Mouse (Mus musculus): ENCODE measurements around the gene Pim2.

Pim2 gene
- long read RNA-seq, experiment 1, partial matches to known transcripts = 0 of 1 reads
- long read RNA-seq, experiment 1, other reads (novel, unspliced or antisense) = 1 of 1 reads
- long read RNA-seq, experiment 2, partial matches to known transcripts = 1 of 2 reads
- long read RNA-seq, experiment 2, other reads (novel, unspliced or antisense) = 0 of 2 reads

DNA sequence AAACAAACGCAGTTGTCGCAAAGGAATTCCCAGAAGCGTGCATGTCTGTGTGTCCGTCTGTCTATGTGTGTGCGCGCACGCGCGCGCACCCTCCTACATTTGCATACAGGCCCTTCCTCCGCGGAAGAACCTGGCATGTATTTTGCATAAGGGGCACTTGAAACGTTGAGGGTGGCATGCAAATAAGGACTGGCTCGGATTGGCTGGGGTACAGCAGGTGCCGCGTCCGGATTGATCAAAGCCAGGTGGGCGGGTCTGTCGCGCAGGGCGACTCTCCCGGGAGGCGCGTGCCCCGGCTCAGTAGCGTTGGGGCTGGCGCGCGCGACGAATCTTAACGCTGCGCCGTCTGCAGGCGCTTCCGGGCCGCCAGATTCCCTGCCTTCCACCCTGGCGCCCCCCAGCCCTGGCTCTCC lies at the start of gene Pim2:
Gene Pim2, plus strand, starts transcription at position 256 of the 413 bp plus-strand sequence.
- intact Hi-C loops (cut with DNase I) = no loop called here

DNA sequence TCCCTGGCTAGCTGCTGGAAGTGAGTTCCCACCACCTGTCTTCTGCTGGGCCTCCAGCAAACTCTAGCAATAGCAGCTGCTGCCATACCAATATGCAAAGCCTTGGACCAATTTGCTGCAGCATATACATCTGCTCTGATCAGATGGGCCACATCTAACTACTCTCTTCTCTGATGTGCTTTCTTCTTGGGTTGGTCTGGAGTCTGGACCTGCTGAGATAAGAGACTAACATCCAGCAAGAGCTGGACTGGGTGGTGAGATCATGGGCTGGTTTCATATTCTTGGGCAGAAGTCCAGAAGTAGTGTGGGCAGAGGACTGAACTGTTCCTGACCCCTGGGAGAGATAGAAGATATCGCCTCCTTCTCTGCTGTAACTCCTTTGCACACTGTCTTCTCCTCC lies 40.9 kb upstream of the Pim2 start:
- intact Hi-C loops (cut with DNase I) = no loop called here

DNA sequence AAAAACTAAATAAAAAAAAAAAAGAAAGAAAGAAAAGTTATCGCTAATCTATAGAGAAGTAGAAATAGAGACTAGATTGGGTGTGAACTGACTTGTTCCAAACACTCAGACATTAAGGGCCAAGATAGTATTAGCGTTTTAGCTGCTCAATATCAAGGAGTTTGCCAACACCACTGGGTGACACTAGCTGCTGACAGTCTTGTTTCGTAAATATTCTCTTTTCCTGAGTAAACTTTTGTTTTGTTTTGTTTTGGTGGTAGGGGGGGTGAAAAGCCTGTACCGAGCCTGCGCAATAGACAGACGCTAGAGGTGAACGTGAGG lies 37.3 kb upstream of the Pim2 start:
- intact Hi-C loops (cut with DNase I) = no loop called here

DNA sequence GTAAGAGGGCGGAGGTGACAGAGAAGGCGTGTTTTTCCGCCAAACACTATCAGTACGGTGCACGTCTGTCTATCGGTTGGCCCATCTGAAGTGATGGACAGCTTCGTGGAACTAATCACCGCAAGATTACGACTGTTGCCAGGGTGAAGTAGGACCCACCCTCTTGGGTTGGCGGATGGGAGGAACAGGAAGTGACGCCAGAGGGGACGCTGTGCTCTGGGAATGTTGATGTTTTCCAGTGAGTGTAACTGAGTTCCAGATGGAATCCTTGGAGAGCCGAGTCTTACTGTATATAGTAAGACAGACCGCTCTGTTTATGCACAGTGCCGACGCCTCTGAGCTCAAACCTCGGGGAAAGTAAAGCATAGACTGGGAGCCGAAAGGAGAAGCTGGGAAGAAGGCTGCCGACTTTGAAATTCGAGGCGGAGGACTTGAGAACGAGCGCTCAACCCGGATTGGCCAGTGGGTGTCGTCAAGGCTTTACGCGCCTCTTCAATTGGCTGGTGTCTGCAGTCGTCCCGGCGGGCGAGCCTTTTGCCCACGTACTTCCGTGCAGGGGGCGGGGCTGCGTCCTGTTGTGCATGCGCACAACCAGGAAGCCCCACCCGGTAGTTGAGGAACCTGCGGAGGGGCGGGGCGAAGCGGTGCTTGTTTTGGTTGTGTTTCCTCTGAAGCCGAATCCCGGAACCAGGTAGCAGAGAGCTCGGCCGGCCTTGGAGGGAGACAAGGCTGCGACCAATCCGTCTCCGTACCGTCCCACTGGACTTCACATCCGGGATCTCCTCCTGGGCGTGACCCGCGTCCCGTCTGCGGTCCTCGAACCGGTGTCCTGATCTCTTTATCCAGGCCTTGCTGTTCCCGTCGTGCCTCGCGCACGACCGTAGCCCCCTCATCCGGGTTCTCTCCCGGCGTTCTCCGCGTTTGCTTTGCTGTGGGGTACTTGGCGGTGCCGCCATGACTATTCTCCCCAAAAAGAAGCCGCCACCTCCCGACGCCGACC lies 36.6 kb upstream of the Pim2 start, which contains the start of gene Otud5:
Gene Otud5, plus strand, starts transcription at position 202 of the 1,000 bp plus-strand sequence.
- intact Hi-C loops (cut with DNase I) = no loop called here

DNA sequence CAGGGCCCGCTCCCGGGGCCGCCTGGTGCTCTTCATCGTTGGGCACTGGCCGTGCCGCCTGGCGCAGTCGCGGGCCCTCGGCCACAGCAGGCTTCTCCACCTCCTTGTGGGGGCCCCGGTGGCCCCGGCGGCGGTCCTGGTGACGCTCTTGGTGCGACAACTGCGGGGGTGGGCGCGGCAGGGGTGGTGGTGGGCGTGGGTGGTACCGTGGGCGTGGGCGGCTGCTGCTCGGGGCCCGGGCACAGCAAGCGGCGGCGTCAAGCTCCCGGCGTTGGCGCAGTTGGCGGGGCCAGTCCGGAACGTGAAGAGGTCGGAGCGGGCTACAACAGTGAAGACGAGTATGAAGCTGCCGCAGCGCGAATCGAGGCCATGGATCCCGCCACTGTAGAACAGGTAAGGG lies 35.7 kb upstream of the Pim2 start:
- intact Hi-C loops (cut with DNase I) = no loop called here

DNA sequence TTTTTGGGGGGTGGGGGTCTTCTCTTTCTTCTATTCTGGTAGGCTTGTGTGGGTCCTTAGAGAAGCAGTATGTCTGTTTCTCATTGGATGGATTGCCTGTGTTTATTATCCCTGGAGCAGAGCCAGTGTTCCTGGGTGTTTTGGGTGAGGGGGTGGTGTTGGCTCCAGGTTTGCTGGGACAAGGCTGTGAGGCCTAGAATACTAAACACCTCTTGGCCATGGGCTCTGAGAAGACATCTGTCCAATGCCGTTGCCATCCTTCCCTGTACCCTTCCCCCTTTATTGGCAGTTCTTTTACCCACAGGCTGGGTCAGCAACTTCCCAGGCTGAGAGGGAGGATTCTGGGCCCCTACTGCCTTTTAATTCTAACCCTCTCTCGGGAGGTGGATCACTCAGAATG lies 30.2 kb upstream of the Pim2 start:
- intact Hi-C loops (cut with DNase I) = no loop called here

DNA sequence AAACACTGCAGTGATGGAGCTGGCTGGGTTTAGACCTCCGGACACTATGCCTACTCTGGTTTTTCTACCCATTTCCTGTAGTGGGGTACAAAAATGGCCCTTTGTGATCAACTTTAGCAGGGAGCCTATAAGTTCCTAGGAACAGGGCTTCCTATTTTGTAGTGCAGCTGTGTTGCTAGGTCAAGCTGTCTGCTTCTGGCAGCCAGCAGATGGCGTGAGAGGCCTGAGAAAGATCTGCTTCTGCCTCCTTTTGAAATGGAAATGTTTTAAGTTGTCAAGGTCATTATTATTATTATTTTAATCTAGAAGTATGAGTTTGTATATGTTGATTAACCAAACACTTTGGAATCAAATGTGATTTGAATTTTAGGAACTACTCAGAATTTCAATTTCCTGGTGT lies 23.5 kb upstream of the Pim2 start:
- intact Hi-C loops (cut with DNase I) = no loop called here

DNA sequence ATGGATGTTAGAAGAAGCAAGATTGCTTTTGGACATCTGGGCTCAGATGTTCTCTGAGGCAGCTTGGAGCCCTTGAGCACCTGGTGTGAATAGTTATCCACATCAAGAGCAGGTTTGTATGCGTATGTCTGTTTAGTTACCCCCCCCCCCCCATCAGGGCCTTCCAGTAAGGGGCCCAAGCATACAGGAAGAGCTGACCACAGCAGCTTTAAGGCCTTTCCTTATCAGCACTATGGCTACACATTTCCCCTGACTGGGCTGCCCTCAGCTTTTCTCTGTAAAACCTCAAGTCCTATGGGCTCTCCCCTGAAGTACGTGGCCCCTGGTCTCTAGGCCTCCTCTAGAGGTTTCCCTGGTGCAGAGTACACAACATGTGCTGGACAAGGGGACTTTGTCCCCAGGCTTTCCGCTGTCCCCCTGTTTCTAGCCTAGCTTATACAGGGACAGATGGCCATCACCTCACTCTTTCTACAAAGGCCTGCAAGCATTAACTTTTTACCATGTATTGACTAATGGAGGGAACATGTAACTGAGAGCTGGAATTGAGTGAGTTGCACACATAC lies 18.8 kb upstream of the Pim2 start:
- intact Hi-C loops (cut with DNase I) = no loop called here

DNA sequence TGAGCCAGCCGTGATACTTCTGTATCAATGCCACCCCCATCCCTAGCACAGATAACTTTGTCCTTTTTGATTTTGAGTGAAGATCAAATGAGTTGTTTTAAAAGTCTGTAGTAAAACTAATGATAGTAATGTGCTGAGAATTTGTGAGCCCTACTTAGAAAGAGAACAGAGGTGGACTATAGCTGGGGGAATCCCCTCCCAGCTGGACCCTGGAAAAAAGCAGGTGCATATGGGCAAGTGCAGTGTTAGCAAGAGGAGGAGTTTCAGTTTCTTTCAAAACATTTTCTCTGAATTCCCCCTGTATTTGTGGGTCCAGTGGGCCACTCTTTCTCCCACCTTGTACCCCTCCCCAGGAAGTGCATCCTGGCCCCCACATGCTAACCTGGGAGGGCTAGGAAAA lies 14.9 kb upstream of the Pim2 start:
- intact Hi-C loops (cut with DNase I) = no loop called here

DNA sequence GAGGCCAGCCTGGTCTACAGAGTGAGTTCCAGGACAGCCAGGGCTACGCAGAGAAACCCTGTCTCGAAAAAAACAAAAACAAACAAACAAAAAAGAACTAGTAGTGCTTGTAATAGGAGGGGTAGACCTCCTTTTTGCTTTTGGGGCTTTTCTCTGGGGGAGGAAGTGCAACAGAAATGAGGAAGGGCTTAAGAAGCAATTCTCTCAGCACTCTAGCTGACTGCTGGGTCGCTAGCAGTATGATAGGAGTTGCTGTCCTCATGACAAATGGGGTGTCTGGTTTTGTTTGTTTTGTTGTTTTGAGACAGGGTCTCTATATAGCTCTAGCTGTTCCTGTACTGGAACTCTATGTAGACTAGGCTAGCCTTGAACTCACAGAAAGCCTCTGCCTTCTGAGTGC lies 13.5 kb upstream of the Pim2 start:
- intact Hi-C loops (cut with DNase I) = no loop called here

DNA sequence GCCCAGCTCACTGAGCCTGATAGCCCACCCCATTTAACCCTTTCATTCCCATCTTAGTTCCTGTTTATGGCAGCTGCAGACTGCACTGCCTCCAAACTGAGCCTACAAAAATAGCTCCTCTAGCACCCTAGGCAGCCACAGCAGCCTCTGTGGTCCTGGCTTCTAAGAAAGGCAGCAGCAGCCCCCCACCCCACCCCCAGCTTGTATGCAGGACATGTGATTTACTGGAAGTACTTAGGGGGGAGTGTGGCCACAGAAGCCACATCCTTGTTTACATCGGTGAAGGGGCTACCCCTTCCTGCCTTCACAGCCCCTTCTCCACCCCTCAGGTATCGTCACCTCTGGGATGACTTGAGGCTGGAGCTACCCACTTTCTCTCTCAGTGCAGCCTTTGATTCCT lies 12.7 kb upstream of the Pim2 start:
- intact Hi-C loops (cut with DNase I) = no loop called here

DNA sequence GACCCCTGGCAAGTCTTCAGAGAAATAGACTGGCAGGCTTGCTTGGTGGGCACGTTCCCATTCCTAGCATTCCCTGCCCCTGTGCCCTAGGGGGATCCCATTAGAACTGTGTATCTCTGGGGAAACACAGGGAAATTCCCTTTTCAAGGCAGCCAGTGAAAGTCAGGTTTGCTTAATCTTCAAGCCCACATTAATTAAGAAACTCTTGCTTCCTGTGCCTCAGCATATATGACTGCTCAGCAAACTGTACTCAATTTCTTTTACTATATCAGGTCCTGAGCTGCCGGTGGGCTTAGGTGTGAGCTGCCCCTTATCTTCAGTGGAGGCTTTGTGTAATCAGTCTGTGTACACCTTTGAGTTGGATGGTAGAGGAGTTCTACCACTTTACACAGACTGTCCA lies 12.3 kb upstream of the Pim2 start:
- intact Hi-C loops (cut with DNase I) = no loop called here

DNA sequence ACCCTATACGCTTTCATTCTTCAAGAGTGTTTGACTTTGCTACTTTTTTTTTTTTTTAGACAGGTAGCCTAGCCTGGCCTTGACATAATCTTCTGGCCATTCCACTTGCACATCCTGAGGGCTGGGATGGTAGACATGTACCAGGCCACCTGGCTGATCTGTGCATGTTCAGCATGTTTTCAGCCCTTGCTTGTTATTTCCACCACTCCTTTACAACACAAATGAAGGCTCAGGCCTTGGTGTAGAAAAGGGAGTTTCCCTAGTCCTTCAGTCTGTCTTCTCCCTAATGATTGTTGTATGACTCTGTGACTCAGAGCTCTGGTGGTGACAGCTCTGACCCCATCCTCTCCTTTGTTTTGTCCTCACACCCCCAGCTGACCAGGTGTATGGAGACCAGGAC lies 10.9 kb upstream of the Pim2 start:
- intact Hi-C loops (cut with DNase I) = no loop called here

DNA sequence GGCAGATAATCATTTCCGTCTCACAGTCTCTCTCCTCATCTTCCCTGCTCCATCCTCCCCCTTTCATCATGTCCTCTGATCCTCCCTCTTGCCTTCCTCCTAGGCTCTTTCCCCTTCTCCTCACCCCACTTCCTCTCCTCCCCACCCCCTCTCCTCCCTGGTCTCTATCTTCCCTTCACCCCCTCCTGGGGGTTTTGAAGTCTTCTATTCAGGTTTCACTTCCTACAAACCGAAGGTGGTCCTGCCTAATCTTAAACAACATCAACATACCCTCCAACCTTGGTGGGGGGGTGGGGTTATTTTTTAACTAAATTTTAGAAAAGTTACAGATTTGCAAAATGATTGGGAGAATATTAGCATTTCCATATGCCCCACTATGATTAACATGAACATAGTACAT lies 9.6 kb upstream of the Pim2 start:
- intact Hi-C loops (cut with DNase I) = no loop called here

DNA sequence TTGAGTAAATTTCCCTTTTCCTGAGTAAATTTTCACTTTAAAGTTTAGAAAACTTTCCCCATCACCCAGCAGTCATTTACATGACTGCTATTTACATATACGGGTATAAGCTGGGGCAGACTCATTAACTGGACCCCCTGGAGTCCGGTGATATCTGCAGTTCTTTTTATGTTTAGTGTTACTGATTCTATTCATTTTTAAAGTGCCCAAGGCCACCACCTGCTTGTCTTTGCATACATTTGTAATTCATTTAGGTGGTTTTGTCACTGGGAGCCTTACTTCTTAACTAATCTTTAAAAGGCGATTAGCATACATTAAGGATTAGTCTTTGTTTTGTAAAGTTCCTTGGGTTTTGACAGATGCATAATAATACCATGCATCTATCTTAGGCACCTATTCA lies 8.2 kb upstream of the Pim2 start:
- intact Hi-C loops (cut with DNase I) = no loop called here

DNA sequence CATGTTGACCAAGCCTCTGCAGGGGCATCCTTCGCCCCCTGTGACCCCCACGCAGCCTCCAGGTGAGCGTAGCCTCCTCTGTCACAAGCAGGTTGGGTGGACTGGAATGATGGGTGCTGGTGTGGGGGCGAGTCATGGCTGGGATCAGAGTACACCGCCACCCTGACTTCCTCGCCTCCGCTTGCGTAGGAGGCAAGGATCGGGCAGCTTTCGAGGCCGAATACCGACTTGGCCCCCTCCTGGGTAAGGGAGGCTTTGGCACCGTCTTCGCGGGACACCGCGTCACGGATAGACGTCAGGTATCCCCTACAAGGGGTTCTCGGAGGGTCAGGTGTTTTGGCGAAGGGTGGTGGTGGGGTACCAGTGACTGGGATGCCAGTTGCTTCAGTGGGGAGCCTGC lies 433 bp downstream of the Pim2 start:
- intact Hi-C loops (cut with DNase I) = no loop called here

DNA sequence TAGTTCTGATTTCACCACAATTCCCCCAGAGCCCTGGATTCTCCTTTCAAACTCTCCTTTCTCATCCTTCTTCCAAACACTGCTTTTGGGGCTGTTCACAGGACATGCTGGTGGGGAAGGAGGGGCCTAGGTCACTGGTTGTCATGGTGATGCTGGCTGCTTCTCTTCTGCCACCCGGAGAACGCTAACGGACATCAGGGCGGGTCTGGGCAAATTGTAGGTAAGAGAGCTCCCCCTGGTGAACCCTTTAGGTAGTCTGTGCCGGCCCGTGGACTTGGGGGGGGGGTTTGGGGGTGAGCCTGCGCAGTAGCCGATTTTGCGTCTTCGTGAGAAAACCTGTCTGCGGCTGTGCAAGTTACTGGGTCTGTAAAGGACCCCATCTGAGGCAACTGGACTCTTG lies 1.8 kb downstream of the Pim2 start:
- intact Hi-C loops (cut with DNase I) = no loop called here

DNA sequence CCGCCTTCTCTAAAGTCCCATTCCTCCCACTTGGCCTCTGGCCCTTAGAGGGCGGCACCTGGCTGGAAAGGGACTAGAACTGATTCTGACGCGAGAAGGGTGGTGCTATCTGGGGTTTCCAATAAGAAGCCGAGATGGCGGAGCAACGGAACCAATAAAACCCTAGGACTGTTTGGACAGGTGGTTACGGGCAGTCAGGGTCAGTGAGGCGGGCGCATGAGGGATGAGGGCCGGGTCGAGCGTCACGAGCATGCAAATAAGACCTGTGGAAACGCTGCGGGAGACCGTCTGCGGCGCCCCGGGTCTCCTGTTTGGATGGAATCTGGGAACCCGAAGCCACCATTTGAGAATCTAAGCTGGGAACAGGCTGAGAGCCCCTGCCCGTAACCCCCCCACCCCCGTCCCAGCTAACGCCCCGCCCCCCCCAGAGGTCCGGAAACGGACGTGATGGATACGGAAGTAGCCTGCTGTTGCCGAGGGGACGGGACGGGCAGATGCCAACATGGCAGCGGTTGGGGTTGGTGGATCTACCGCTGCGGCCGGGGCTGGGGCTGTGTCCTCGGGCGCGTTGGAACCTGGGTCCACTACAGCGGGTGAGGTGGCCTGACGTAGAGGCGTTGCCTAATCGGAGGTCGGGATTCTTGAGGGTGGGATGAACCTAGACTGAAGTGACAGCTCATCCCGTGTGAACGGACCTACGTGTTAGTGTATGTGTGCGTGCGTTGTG lies 5.9 kb downstream of the Pim2 start, which contains the start of gene Slc35a2:
Gene Slc35a2, plus strand, starts transcription at position 188 of the 727 bp plus-strand sequence.
- intact Hi-C loops (cut with DNase I) = no loop called here

DNA sequence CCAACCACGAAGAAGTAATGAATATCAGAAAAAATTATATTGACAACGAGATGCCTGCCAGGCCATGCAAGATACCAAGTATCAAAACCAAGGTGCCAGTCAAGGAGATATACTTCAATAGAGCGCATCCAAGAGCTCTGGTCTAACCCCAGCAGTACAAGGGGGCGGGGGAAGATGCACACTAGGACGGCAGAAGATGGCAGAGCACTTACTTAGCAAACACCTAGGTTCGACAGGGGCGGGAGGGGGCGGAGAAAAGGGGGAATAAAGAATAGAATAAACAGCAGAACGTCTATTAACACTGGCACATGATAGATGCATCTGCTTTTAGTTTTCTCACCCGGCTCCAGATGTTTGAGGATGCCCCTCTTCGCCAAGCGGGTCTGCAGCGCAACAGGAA lies 20.1 kb downstream of the Pim2 start:
- intact Hi-C loops (cut with DNase I) = no loop called here

DNA sequence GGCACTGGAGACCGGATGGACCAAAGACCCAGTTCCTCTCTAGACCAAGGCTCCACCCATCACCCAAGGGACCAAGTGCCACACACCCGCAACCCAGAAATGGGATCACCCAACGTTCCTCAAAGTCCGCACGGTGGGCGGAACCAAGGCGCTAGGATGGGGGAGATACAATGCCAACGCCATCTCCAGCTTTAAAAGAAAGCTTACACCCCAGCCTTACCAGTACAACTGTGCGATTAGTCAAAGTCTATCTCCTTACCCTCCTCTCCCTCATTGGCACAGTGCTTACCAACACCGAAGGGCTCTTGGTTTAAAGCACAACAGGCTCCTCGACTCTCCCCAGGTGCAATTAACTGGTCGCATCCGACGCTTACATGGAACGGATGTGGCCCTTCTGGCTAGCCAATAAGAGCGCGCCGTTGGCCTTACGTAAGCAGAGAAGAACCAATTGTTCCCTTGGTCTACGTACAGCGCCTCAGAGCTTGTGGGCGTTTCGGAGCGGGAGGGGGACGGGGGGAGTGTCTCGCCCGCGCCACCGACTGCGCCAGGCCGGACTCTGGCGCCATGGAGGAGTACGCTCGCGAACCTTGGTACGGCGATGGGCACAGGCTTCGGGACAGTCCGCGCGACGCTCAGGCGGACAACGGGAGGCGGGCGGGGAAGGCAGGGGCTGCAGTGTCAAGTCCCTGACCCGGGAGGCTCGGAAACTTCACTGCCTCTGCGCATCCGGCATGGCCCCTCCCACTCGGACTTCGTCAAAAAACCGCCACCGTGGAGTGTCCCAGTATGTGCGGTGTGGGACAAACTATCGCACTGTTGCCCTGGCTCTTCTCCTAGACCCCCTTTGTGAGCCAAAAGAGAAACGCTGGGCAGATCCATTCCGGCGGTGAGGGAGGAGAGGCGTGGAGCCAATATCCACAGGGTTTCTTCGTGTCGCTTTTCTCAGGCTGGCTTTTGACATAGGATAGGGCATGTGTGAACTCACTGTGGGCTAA lies 21.1 kb downstream of the Pim2 start, which contains the start of the genes Pqbp1 and Timm17b:
Gene Pqbp1, minus strand, starts transcription at position 390 of the 995 bp plus-strand sequence.
Gene Timm17b, plus strand, starts transcription at position 478 of the 995 bp plus-strand sequence.
- intact Hi-C loops (cut with DNase I) = no loop called here
